In the genomic region with DNA sequence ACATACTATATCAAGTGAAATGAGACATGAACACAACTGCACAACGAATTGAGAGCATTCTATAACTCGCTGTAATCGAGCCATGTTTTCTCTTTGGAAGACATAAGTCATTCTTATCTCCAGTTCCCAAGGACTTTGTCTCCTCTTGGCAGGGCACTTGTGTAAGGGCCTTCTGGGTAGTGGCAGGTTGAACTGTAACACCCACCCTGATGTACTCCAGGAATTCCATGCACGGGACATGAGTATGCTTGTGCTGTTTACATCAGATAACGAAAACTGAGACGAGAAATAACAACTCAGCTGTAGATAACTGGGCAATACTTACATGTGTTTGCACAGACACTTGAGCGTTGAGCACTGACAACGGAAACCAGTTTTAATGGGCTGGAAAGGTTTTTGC, we compare ENCODE assay signal across 30 mouse cellular contexts. TPM values are rescaled to one million over a fixed set of nuclear protein-coding genes. Genes with fewer than 3 reads are reported as not detected.
DNase-seq lines count a peak whose midpoint lies in the region; ATAC-seq and TF ChIP-seq lines count a peak whose summit lies in the region.
"Had no signal": no experiment of that assay in that cellular context is flagged by ENCODE, and none has a peak within 500 bp of the region (broad histone marks: within the 10 kb centered on the region; RNA-seq: fewer than 3 reads in every experiment).

No protein-coding gene starts in this region.

- H3K9ac ChIP-seq in lung, embryonic 14.5 days, result no peak overlapping the region
- H3K9ac ChIP-seq in embryonic facial prominence, embryonic 13.5 days, result no peak overlapping the region
- H3K9ac ChIP-seq: heart, embryonic 12.5 days; limb, embryonic 13.5 days; liver, embryonic 14.5 days had no signal

- H3K4me1 ChIP-seq in lung, embryonic 14.5 days (ENCODE audit: insufficient read depth), result peaks cover 17% of the 10 kb centered on the region
- H3K4me1 ChIP-seq in embryonic facial prominence, embryonic 13.5 days, result peaks cover 54% of the 10 kb centered on the region

- no peak overlapping the region for H3K4me3 ChIP-seq in lung, embryonic 14.5 days (ENCODE audit: low read depth, low read length)
- no peak overlapping the region for H3K4me3 ChIP-seq in embryonic facial prominence, embryonic 13.5 days
- H3K4me3 ChIP-seq: forebrain, embryonic 10.5 days; heart, embryonic 12.5 days; hindbrain, embryonic 10.5 days; limb, embryonic 13.5 days had no signal

- ATAC-seq in lung, embryonic 14.5 days (ENCODE audit: insufficient read depth), result peak; percentile 50; the same call in 1 of the 2 replicates
- ATAC-seq in embryonic facial prominence, embryonic 13.5 days (ENCODE audit: insufficient number of reproducible peaks, insufficient read depth, low FRiP score, low TSS enrichment, low read depth), result no peak
- ATAC-seq: forebrain, embryonic 16.5 days; hindbrain, embryonic 16.5 days; Patski had no signal

- no peak for TF ChIP-seq CTCF in lung, embryonic 14.5 days (IDR thresholded peaks at IDR 0.05; ENCODE audit: low read depth)

- peak; percentile 11 for DNase-seq in embryo, embryonic 11 days
- DNase-seq in embryo, embryonic 9.5 days (ENCODE audit: extremely low spot score), result no peak
- peak; percentile 41 for DNase-seq in lung, embryonic 14.5 days
- DNase-seq in lung, adult 18-20 months, result no peak
- peak; percentile 25 to 51 for DNase-seq in adrenal gland, postnatal 36 days
- DNase-seq in right cerebral cortex, postnatal 10 days (ENCODE audit: low spot score in 2 of 2), result no peak
- DNase-seq: B cell, adult 2 months; cerebellum, adult 2 months; cerebellum, postnatal 25 days; gastrocnemius, postnatal 14 days; heart, adult 18-20 months; heart, postnatal 10 days; kidney, adult 2 months; layer of hippocampus, adult 9-11 months; lung, postnatal 4 days; midbrain, embryonic 14.5 days; retina, postnatal 1 day; thymus, postnatal 36 days had no signal

- 25% methylated on average over 8 of the region's 8 CpGs for WGBS in lung, embryonic 14.5 days
- 45% methylated on average over 8 of the region's 8 CpGs for WGBS in embryonic facial prominence, embryonic 13.5 days

- H3K36me3 ChIP-seq in lung, embryonic 14.5 days (ENCODE audit: insufficient read depth), result peaks cover 6% of the 10 kb centered on the region; the same call in 1 of the 2 replicates
- no peaks in the 10 kb centered on the region; the same call in 1 of the 2 replicates for H3K36me3 ChIP-seq in embryonic facial prominence, embryonic 13.5 days
- H3K36me3 ChIP-seq: forebrain, embryonic 10.5 days; G1E; hindbrain, embryonic 10.5 days; limb, embryonic 13.5 days had no signal

- no peaks in the 10 kb centered on the region for H3K27me3 ChIP-seq in lung, embryonic 14.5 days (ENCODE audit: insufficient read depth, low read length)
- no peaks in the 10 kb centered on the region; the same call in 1 of the 2 replicates for H3K27me3 ChIP-seq in embryonic facial prominence, embryonic 13.5 days
- H3K27me3 ChIP-seq: CH12.LX; heart, embryonic 12.5 days; Patski had no signal

- no peak overlapping the region for H3K4me2 ChIP-seq in lung, embryonic 14.5 days
- H3K4me2 ChIP-seq in embryonic facial prominence, embryonic 13.5 days, result no peak overlapping the region
- H3K4me2 ChIP-seq: heart, embryonic 12.5 days had no signal

- H3K9me3 ChIP-seq in lung, embryonic 14.5 days (ENCODE audit: low read depth, low read length), result no peaks in the 10 kb centered on the region
- H3K9me3 ChIP-seq in embryonic facial prominence, embryonic 13.5 days, result no peaks in the 10 kb centered on the region; the same call in 1 of the 2 replicates
- H3K9me3 ChIP-seq: forebrain, embryonic 10.5 days; G1E; heart, embryonic 12.5 days; hindbrain, embryonic 10.5 days; limb, embryonic 13.5 days had no signal

- H3K27ac ChIP-seq in lung, embryonic 14.5 days (ENCODE audit: low read depth), result no peak overlapping the region
- H3K27ac ChIP-seq in embryonic facial prominence, embryonic 13.5 days, result 0 out of 2 replicates have a peak overlapping the region, but pooled peaks have one; percentile 48
- H3K27ac ChIP-seq: forebrain, embryonic 10.5 days; hindbrain, embryonic 10.5 days; limb, embryonic 13.5 days; liver, embryonic 14.5 days had no signal

RNA-seq across cellular contexts. Expression of gene Igf1, which starts 8.4 kb away (rescaled TPM):
- 77.2 and 80.4 TPM in 2 replicates for polyA plus RNA-seq in lung, embryonic 14.5 days (2014; fragmentation: Nextera tagmentation; extraction: Ambion mirVana)
- total RNA-seq in adrenal gland, postnatal 36 days (2021), result 10 to 100 TPM; 18.0 to 52.1 TPM
- polyA plus RNA-seq in embryonic facial prominence, embryonic 13.5 days (2015; fragmentation: Nextera tagmentation; extraction: Ambion mirVana), result 70.6 and 74.3 TPM in 2 replicates
- total RNA-seq: CH12.LX; megakaryocyte-erythroid progenitor cell, adult 5-6 weeks had no signal

Comparison
In these comparisons a context has a peak if more than half of its experiments do, and no peak if none do; other contexts are left out.
1. DNase-seq: peak in embryo, embryonic 11 days (single experiment), lung, embryonic 14.5 days (single experiment) and adrenal gland, postnatal 36 days (2 of 2); none in embryo, embryonic 9.5 days (single experiment), lung, adult 18-20 months (0 of 2) and right cerebral cortex, postnatal 10 days (0 of 2).